Mouse (Mus musculus) lung, postnatal 0 days (tissue): ENCODE data around the gene 9430097D07Rik. TPM values are rescaled to one million over a fixed set of nuclear protein-coding genes. Genes with fewer than 3 reads are reported as not detected.
A peak's percentile ranks its signal among the peaks of the same experiment; 100 is the strongest.

ENCODE experiments used
- ATAC-seq: fragments of 200-750 bp; cut with Nextera tagmentation; 2 replicates; pipeline ENCODE4 v1.8.0; 2017; ENCODE audit warnings: moderate library complexity
- DNase-seq: peaks from one replicate; pipeline ENCODE4 v3.0.0-alpha.2; 2016; ENCODE audit warnings: low spot score
- H3K27ac ChIP-seq: fragments of 300-500 bp; sonication (generic); 2 replicates; pipeline ENCODE4 v1.5.1; 2014; ENCODE audit warnings: antibody characterized with exemption, mild to moderate bottlenecking, low read length, mixed read lengths
- H3K27me3 ChIP-seq: fragments of 300-500 bp; sonication (generic); replicated peaks from 2 replicates; pipeline ENCODE4 v1.6.1; 2014; ENCODE audit warnings: low read length, mixed read lengths; ENCODE audit not compliant: insufficient read depth
- H3K36me3 ChIP-seq: fragments of 300-500 bp; sonication (generic); 2 replicates; pipeline ENCODE4 v1.6.1; 2014; ENCODE audit warnings: low read length, mixed read lengths; ENCODE audit not compliant: insufficient read depth
- H3K4me1 ChIP-seq: fragments of 300-500 bp; sonication (generic); 2 replicates; pipeline ENCODE4 v1.6.1; 2014; ENCODE audit warnings: antibody characterized with exemption, low read depth, low read length, mixed read lengths; ENCODE audit not compliant: insufficient read depth
- H3K4me2 ChIP-seq: fragments of 300-500 bp; sonication (generic); replicated peaks from 2 replicates; pipeline ENCODE4 v1.6.1; 2014; ENCODE audit warnings: low read depth, mild to moderate bottlenecking, low read length, moderate library complexity, mixed read lengths
- H3K4me3 ChIP-seq: fragments of 300-500 bp; sonication (generic); 2 replicates; pipeline ENCODE4 v1.5.1; 2014; ENCODE audit warnings: low read depth, low read length
- H3K9ac ChIP-seq: fragments of 300-500 bp; sonication (generic); replicated peaks from 2 replicates; pipeline ENCODE4 v1.6.1; 2014; ENCODE audit warnings: low read depth, mild to moderate bottlenecking
- H3K9me3 ChIP-seq: fragments of 300-500 bp; sonication (generic); 2 replicates; pipeline ENCODE4 v1.6.1; 2016; ENCODE audit warnings: low read length, mixed read lengths
- CTCF ChIP-seq: IDR thresholded peaks from 2 replicates; pipeline ENCODE4 v1.5.1; 2016; ENCODE audit warnings: antibody characterized with exemption, mild to moderate bottlenecking
- EP300 ChIP-seq: IDR thresholded peaks from 2 replicates; pipeline ENCODE4 v1.6.1; 2016; ENCODE audit warnings: antibody characterized with exemption, mild to moderate bottlenecking, control low read depth
- WGBS: fragments of 180-500 bp; shearing (Covaris S2); extraction: QIAGEN DNeasy Blood & Tissue Kit; methylation state at CpG from one replicate; pipeline ENCODE4 v1.1.7; 2014; 5-methylcytosine and 5-hydroxymethylcytosine counted together
- polyA plus RNA-seq: library from polyadenylated mRNA; unstranded; fragments of >200 nt; fragmentation: Nextera tagmentation; extraction: Ambion mirVana; gene quantifications from 2 replicates; pipeline ENCODE4 v1.2.1, GENCODE M21; 2015

The 9430097D07Rik gene
- polyA plus RNA-seq, 1 experiment from 2014 or later, result not detected

GRCm38 (mm10) chr2:32574497-32574896 is 987 bp downstream of the 9430097D07Rik start, which contains the start of gene Pip5kl1:
TSS of gene Pip5kl1 (plus strand) at chr2:32574797.
- Histone ChIP-seq H3K4me3 (no peak within 1 kb of the TSS), H3K27me3 (0 out of 2 replicates have a peak, but pooled peaks cover 5% of the 10 kb centered on the region), H3K4me1 (peaks cover 3% of the 10 kb centered on the region; the same call in 1 of the 2 replicates), H3K9ac (no peak within 1 kb of the TSS), H3K36me3 (no peaks in the 10 kb centered on the region), H3K4me2 (peak within 1 kb of the TSS; percentile 27), H3K27ac (no peak within 1 kb of the TSS), H3K9me3 (no peaks in the 10 kb centered on the region)
- 73% methylated on average over 6 of the region's 6 CpGs for WGBS
- ATAC-seq (no peak), DNase-seq (no peak)
- TF ChIP-seq CTCF, result no peak
- TF ChIP-seq EP300, result no peak

GRCm38 (mm10) chr2:32572196-32572595 is 3.3 kb downstream of the 9430097D07Rik start:
- H3K9ac ChIP-seq, result no peak overlapping the region
- no peak overlapping the region for H3K4me3 ChIP-seq
- H3K9me3 ChIP-seq, result no peaks in the 10 kb centered on the region
- H3K4me1 ChIP-seq, result peaks cover 3% of the 10 kb centered on the region; the same call in 1 of the 2 replicates
- 91% methylated on average over 11 of the region's 11 CpGs for WGBS
- 0 out of 2 replicates have a peak, but pooled peaks cover 5% of the 10 kb centered on the region for H3K27me3 ChIP-seq
- no peak for ATAC-seq
- no peak overlapping the region for H3K27ac ChIP-seq
- no peaks in the 10 kb centered on the region for H3K36me3 ChIP-seq
- TF ChIP-seq EP300, result no peak
- no peak for TF ChIP-seq CTCF
- DNase-seq, result no peak
- no peak overlapping the region for H3K4me2 ChIP-seq

- no peaks in the 10 kb centered on the region for H3K36me3 ChIP-seq
- no peaks in the 10 kb centered on the region for H3K9me3 ChIP-seq
- peak within 1 kb of the TSS; percentile 93 for H3K4me2 ChIP-seq
- peak within 1 kb of the TSS; percentile 73 for H3K27ac ChIP-seq
- 0 out of 2 replicates have a peak, but pooled peaks cover 5% of the 10 kb centered on the region for H3K27me3 ChIP-seq
- peak within 1 kb of the TSS; percentile 73 for H3K9ac ChIP-seq
- peak; percentile 98 for DNase-seq
- H3K4me3 ChIP-seq, result peak within 1 kb of the TSS; percentile 68
- peak; percentile 86 for ATAC-seq
- H3K4me1 ChIP-seq, result peaks cover 3% of the 10 kb centered on the region; the same call in 1 of the 2 replicates
- TF ChIP-seq EP300 (peak; percentile 43; the same call in 1 of the 2 replicates), CTCF (no peak)
- WGBS, result under 1% methylated on average over 36 of the region's 36 CpGs
These were observed 4.6 kb downstream of the 9430097D07Rik start, which contains the start of gene Dpm2 for GRCm38 (mm10) chr2:32570698-32571494. TSS of gene Dpm2 (plus strand) at chr2:32570858.

GRCm38 (mm10) chr2:32568941-32569340 is 6.5 kb downstream of the 9430097D07Rik start:
- H3K4me1 ChIP-seq, result peaks cover 3% of the 10 kb centered on the region; the same call in 1 of the 2 replicates
- no peak overlapping the region for H3K4me2 ChIP-seq
- H3K4me3 ChIP-seq, result no peak overlapping the region
- no peak for TF ChIP-seq EP300
- TF ChIP-seq CTCF, result no peak
- ATAC-seq (no peak), DNase-seq (no peak)
- H3K9ac ChIP-seq, result no peak overlapping the region
- H3K27me3 ChIP-seq, result no peaks in the 10 kb centered on the region
- no peaks in the 10 kb centered on the region for H3K9me3 ChIP-seq
- H3K36me3 ChIP-seq, result peaks cover 10% of the 10 kb centered on the region; the same call in 1 of the 2 replicates
- H3K27ac ChIP-seq, result no peak overlapping the region
- WGBS, result 75% methylated on average over 3 of the region's 3 CpGs

- no peaks in the 10 kb centered on the region for H3K27me3 ChIP-seq
- no peak overlapping the region for H3K4me3 ChIP-seq
- no peaks in the 10 kb centered on the region for H3K9me3 ChIP-seq
- WGBS, result 47% methylated on average over 5 of the region's 5 CpGs
- H3K27ac ChIP-seq, result no peak overlapping the region
- no peak overlapping the region for H3K9ac ChIP-seq
- no peak overlapping the region for H3K4me2 ChIP-seq
- ATAC-seq (no peak), DNase-seq (no peak)
- no peak for TF ChIP-seq CTCF
- no peak for TF ChIP-seq EP300
- peaks cover 3% of the 10 kb centered on the region; the same call in 1 of the 2 replicates for H3K4me1 ChIP-seq
- H3K36me3 ChIP-seq, result peaks cover 17% of the 10 kb centered on the region
These were observed 7.3 kb downstream of the 9430097D07Rik start for GRCm38 (mm10) chr2:32568149-32568548.

- peaks cover 17% of the 10 kb centered on the region for H3K36me3 ChIP-seq
- H3K27me3 ChIP-seq, result no peaks in the 10 kb centered on the region
- no peak overlapping the region for H3K27ac ChIP-seq
- peak; percentile 24; the same call in 1 of the 2 replicates for ATAC-seq
- H3K4me2 ChIP-seq, result no peak overlapping the region
- no peak overlapping the region for H3K9ac ChIP-seq
- no peaks in the 10 kb centered on the region for H3K9me3 ChIP-seq
- WGBS, result 42% methylated on average over 4 of the region's 4 CpGs
- peaks cover 3% of the 10 kb centered on the region; the same call in 1 of the 2 replicates for H3K4me1 ChIP-seq
- H3K4me3 ChIP-seq, result no peak overlapping the region
- TF ChIP-seq CTCF, result peak; percentile 96
- TF ChIP-seq EP300, result no peak
- DNase-seq, result peak; percentile 89
These were observed 8.9 kb downstream of the 9430097D07Rik start for GRCm38 (mm10) chr2:32566536-32567063.
